Mouse (Mus musculus) brain, embryonic 14.5 days (tissue): ENCODE measurements around the gene Gm19426. TPM values are rescaled to one million over a fixed set of nuclear protein-coding genes. Genes with fewer than 3 reads are reported as not detected.

Experiments used
- DNase-seq: peaks from one replicate; pipeline ENCODE4 v3.0.0-alpha.2; 2011; ENCODE audit warnings: low read depth
- CTCF ChIP-seq: fragments of 200-500 bp; IDR thresholded peaks from 2 replicates; pipeline ENCODE4 v1.5.1; 2012; ENCODE audit warnings: inconsistent platforms, mild to moderate bottlenecking, moderate library complexity, borderline replicate concordance; ENCODE audit not compliant: insufficient read depth, insufficient read length; ENCODE audit errors: extremely low read depth
- POLR2A ChIP-seq: fragments of 200-500 bp; IDR thresholded peaks from 2 replicates; pipeline ENCODE4 v1.6.1; 2012; ENCODE audit warnings: mild to moderate bottlenecking, inconsistent platforms, borderline replicate concordance; ENCODE audit not compliant: poor library complexity, insufficient read depth, insufficient read length, severe bottlenecking; ENCODE audit errors: extremely low read depth
- polyA plus RNA-seq: library from polyadenylated mRNA; depleted of rRNA; stranded (reverse); fragments of >200 nt; gene quantifications from 2 replicates; pipeline ENCODE4 v1.2.3, GENCODE M21; 2012

The Gm19426 gene
- polyA plus RNA-seq, 1 experiment: 7.6 TPM

DNA sequence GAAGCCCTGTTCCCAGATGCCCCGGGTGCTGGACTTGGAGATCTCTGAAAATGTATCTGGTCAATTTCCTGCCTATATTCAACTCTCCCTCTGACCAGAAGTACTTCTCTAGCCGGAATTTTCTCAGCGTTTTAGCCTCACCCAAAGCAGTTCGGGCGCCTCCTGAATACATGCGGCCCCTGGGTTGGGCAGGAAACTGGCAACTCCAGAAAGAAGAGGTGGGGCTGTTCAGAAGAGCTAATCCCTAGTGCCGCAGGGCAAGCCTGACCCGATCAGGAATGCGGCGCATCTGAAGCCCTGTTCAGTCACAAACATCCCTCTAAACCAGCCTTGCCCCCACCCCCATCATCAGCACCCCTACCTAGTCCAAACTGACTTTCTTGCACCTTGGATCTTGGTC lies 671 bp upstream of the Gm19426 start:
- peak; percentile 69 for DNase-seq

DNA sequence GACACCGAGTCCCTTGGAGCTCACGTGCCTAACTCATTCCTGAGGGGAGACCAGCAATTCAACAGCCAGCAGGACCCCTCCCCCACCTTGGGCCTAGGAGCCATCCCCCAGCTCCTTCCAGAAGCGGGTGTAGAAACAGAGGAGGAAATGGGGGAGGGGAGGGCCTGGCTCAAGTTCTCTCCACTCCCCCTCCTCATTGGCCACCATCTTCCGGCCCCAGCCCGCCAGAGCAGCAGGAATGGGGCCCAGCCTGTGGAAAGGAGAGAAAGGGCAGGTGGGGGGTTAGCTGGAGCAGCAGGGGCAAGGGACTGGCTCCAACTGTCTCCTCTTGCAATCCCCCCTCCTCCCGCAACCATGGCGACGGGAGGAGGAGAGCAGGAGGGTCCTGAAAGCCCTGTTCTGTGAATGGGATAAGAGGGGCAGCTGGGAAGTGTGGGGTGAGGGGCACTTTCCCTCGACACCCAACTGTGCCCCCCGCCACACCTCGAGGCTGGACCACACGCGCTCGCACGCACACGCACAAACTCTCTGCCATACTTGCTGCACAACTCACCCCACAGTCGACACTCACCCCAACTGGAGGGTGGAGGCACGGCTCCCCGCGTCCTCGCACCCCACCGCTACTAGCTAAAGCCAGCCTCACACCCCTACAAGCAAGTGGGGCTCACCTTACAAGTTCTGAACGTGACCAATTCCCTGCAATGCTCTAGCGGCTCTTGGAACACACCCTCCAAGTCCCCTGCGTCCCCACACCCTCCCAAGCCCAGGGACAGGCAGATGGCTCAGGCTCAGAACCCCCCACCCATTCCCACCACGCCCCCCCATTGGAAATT lies 788 bp downstream of the Gm19426 start:
- TF ChIP-seq CTCF (no peak), POLR2A (no peak)
- peak; percentile 97 for DNase-seq

More for the DNA sequence above, 671 bp upstream of the Gm19426 start:
- no peak for TF ChIP-seq CTCF
- no peak for TF ChIP-seq POLR2A

DNA sequence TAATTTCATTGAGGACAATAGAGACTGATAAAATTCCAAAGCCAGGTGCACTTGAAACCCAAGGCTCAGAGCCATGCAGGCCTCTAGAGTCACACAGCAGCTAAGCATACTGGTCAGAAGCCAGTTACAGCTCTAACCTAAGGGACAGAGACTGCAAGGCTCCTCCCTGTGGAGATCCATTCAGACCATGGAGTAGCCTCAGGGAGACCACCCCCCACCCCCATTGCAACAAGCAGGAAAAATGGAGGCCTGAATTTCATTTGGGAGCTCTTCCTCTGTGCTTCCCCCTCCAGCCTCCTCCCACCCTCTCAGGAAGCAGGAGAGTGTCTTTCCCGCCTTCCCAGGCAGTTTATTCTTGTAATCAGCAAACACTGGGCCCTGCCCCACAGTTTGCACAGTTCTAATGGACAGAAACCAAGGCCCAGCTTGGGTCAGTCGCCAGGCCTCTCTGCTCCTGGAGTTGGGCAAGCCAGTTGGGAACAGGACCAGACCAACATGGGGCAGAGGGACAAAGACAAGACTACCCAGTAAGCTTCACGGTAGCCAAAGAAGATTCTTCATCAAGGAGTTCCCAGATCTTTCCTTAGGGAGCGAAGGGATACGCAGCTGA lies 1.5 kb downstream of the Gm19426 start:
- DNase-seq: no peak
- no peak for TF ChIP-seq POLR2A
- TF ChIP-seq CTCF: no peak

DNA sequence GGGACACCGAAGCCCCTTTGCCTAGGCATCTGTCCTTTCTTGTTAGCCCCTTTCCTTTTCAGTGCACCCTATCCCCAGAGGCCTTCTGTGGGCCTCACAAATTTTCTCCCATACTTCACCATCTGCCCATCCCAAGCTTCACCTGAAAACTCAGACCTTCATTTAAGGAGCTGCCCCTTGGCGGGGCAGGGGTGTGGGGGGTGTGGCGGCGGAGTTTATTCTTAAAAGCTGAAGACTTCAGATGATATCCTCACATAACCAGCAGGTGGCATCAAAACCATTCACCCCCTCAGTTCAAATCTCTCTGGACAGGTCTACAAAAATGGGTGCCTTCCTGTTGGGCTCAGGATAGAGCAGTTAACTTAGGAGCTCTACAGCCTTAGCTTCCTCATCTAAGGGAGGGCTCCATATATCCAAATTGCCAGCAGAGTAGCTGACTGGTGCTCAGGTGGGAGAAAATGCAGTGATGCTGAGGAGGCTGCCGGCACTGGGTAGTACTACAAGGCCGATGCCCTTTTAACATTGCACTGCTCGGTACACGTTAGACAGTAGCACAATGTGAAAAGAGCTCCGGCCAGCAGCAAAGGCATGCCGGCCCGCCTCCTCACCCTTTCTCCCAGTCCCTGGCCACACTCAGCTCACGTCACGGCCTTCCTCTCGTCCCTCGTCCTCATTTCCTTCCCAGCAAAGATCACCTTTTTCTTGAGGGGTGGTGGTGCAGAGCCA lies 2.7 kb downstream of the Gm19426 start:
- peak; percentile 47 for DNase-seq
- TF ChIP-seq CTCF (peak; percentile 4; the same call in 1 of the 2 replicates), POLR2A (no peak)

DNA sequence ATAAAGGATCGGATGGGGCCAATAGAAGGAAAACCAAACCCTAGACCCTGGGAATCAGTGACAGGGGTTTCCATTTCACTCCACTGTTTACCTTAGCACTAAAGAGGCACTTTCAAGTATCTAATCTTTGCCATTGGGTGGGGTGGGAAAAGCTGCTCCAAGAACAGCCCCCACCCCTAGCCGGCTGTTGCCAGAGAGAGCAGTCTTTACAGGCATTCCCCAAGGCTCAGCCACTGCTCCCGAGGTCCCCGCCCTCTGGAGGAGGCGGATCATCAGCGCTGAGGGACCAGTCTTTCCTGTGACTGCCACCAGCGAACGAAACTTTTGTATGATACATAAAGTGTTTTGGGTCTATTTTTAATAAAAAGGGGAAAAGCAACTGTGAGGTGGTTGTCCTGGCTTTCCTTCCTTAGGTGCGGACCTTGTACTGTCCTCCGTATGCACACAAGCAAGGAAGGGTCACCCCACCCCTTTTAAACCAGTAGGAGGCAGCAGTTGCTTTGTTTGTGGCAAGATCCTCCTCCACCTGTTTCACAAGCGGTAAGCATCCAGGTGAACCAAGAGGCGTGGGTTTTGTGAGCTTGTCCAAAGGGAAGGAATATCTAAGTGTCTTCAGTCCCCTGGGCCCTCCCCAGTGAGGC lies 5.1 kb downstream of the Gm19426 start:
- peak; percentile 64 for DNase-seq
- TF ChIP-seq POLR2A: no peak
- peak; percentile 60; the same call in 1 of the 2 replicates for TF ChIP-seq CTCF

DNA sequence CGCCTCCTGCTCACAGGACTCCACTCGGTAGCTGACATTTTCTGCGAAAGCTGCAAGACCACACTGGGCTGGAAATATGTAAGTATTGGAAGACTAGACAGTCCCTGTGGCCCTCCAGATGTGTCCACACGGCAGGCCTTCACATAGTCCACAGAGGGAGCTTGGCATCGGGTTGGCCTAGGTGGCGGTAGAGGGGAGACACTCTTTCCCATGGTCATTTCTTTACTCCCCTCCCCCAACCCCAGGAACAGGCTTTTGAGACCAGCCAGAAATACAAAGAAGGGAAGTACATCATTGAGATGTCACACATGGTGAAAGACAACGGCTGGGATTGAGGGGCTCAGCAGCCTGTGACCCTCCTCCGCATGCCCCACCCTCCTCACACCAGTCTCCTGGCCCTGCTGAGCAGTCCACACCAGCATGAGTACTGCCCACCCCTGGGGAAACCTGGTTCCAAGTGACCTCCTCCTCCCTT lies 6.0 kb downstream of the Gm19426 start:
- peak; percentile 51 for DNase-seq
- TF ChIP-seq POLR2A (0 out of 2 replicates have a peak, but pooled peaks have one; percentile 4), CTCF (peak; percentile 31; the same call in 1 of the 2 replicates)

DNA sequence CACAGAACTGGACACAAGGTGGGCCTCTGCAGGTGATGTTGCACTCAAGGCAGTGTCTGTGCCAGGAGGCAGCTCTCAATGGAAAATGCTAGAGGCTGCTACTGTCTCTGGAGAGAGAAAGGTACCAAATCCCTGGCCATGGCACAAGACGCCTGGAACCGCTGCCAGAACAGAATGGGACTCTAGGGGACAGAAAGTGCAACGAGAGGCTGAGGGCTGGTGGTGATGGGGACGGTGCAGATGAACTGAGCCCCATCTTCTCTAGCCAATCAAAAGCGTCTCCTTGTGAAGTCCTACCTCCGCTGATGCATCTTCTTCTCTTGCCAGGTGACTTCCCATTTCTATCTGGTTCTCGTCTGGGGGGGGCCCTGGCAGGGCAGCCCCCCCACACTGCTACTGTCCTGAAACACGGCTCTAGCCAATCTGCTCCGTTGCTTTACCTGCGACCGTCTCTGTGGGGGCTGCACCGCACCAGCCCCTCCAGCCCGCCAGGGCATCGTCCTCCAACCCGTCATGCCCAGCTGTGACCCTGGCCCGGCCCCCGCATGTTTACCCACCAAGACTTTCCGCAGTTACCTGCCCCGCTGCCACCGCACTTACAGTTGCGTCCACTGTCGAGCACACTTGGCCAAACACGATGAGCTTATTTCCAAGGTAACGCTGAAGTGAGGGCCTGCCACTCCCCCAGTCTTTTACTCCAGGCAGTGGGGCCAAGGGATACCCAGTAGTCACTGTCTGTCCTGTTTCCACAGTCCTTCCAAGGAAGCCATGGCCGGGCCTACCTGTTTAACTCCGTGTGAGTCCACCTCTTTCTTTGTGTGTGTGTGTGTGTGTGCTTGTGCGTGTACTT lies 6.9 kb downstream of the Gm19426 start:
- TF ChIP-seq CTCF: no peak
- no peak for TF ChIP-seq POLR2A
- DNase-seq: peak; percentile 36

DNA sequence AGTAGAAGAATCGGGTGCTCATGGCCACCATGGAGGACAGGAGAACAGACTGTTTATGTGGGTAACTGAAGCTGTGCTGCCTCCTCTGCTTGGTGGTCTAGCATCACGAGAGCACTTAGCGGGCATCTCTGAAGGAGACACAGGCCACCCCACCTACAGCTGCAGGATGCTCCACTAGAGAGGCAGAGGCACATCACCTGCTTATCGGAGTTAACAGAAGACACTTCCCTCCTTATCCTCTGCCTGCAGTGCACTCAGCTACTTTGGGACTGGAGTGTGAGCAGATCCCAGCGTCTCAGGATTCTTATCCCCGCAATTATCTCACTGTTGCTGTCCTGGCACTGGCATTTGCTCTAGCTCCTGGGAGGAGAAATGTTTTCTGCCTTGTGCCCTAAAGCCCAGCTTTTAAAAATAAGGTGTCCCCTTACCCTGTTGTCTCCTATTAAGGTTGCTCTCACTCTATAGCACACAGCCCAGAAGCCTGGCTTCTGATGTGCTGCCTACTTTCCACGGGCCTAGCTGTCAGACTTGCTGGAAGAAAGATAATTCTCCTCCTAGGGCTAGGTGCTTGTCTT lies 8.0 kb downstream of the Gm19426 start:
- peak; percentile 43 for DNase-seq

DNA sequence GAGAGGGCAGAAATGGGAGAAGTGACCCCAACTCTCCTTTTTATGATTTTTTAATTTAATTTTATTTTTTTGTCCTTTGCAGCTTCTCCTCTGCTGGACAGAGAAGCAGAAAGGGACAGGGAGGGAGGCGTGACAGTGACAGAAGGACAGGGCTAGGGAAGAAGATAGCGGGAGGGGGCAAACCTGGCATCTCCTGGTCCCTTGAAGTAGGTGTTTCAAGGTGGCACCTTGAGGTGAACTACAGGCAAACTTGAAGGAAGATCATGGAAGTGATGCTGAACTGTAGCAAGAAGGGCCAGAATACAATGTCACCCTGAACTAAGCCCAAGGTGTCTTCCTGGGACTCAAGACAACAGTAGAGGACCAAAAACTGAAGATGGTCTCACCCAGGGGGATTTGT lies 8.5 kb downstream of the Gm19426 start:
- no peak for DNase-seq
- TF ChIP-seq CTCF (no peak), POLR2A (no peak)

More for the DNA sequence above, 8.0 kb downstream of the Gm19426 start:
- no peak for TF ChIP-seq POLR2A
- TF ChIP-seq CTCF: no peak

DNA sequence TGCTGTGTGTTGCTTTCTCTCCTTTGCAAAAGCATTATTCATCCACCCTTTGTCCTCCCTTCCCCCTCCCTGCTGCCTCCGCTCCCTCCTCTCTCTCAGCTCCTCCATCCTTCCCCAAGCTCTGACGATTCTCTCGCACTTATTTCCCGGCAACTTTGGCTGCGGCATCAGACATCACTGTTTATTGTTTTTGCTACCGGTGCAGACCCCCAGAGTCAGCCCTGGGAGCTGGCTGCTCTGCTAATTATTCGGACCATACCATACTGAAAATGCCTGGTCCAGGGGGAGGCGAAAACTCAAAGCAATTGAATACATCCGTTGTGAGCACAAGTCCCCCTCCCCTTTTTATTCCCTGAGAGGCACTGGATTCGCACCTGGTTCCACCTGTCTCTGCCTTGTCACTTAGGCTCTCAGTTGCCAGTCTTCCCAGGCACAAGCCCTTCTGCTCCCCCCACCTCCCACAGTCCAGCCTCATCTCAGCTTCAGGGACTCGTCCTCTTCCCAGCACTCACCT lies 9.0 kb downstream of the Gm19426 start:
- DNase-seq: peak; percentile 82
- no peak for TF ChIP-seq CTCF
